Mouse (Mus musculus): ENCODE measurements at regions not wholly inside any gene's neighbourhood (a gene's known extent, or its start where the extent isn't known, plus 50 kb on each side); places are given as distances from the start of the nearest gene placed in this dataset.

GRCm38 (mm10) chr1:90288892-90289731 lies 85.3 kb downstream of the Ackr3 start:
- DNase-seq (ENCODE audit: low read depth), result no peak

GRCm38 (mm10) chr1:90289732-90290215 lies 86.0 kb downstream of the Ackr3 start:
- DNase-seq (ENCODE audit: low read depth), result no peak

GRCm38 (mm10) chr1:90290428-90291197 lies 86.8 kb downstream of the Ackr3 start:
- no peak for DNase-seq (ENCODE audit: low read depth)

- no peak for DNase-seq (ENCODE audit: low read depth)
Measured at GRCm38 (mm10) chr1:90291256-90291655, 87.5 kb downstream of the Ackr3 start.

GRCm38 (mm10) chr1:90297751-90298150 lies 94.0 kb downstream of the Ackr3 start:
- no peak for DNase-seq (ENCODE audit: low read depth)

GRCm38 (mm10) chr1:90300229-90300628 lies 96.4 kb downstream of the Ackr3 start:
- no peak for DNase-seq (ENCODE audit: low read depth)

- DNase-seq (ENCODE audit: low read depth), result no peak
Measured at GRCm38 (mm10) chr1:90304331-90304730, 100.6 kb downstream of the Ackr3 start.

GRCm38 (mm10) chr1:90311016-90311415 lies 107.2 kb downstream of the Ackr3 start:
- DNase-seq (ENCODE audit: low read depth), result no peak

GRCm38 (mm10) chr1:90311649-90312442 lies 108.1 kb downstream of the Ackr3 start:
- DNase-seq (ENCODE audit: low read depth), result no peak

GRCm38 (mm10) chr1:90313750-90314359 lies 110.1 kb downstream of the Ackr3 start:
- DNase-seq (ENCODE audit: low read depth), result no peak

- DNase-seq (ENCODE audit: low read depth), result no peak
Measured at GRCm38 (mm10) chr1:90317902-90318301, 114.1 kb downstream of the Ackr3 start.

GRCm38 (mm10) chr1:90318502-90318901 lies 114.7 kb downstream of the Ackr3 start:
- DNase-seq (ENCODE audit: low read depth), result no peak

- no peak for DNase-seq (ENCODE audit: low read depth)
Measured at GRCm38 (mm10) chr1:90320518-90320917, 116.7 kb downstream of the Ackr3 start.

GRCm38 (mm10) chr1:90321501-90321900 lies 117.7 kb downstream of the Ackr3 start:
- no peak for DNase-seq (ENCODE audit: low read depth)

GRCm38 (mm10) chr1:90327237-90327636 lies 123.5 kb downstream of the Ackr3 start:
- DNase-seq (ENCODE audit: low read depth), result no peak

- DNase-seq (ENCODE audit: low read depth), result no peak
Measured at GRCm38 (mm10) chr1:90332531-90332930, 128.8 kb downstream of the Ackr3 start.

- no peak for DNase-seq (ENCODE audit: low read depth)
Measured at GRCm38 (mm10) chr1:90333676-90334430, 130.1 kb downstream of the Ackr3 start.

GRCm38 (mm10) chr1:90335001-90335747 lies 131.4 kb downstream of the Ackr3 start:
- DNase-seq (ENCODE audit: low read depth), result no peak

- no peak for DNase-seq (ENCODE audit: low read depth)
Measured at GRCm38 (mm10) chr1:90337876-90338316, 134.1 kb downstream of the Ackr3 start.

- DNase-seq (ENCODE audit: low read depth), result no peak
Measured at GRCm38 (mm10) chr1:90342346-90342745, 138.6 kb downstream of the Ackr3 start.

Measured in induced T-regulatory cell, adult 2 months (primary cell).